Mouse (Mus musculus): ENCODE results near the gene Trip12. TPM values are rescaled to one million over a fixed set of nuclear protein-coding genes. Genes with fewer than 3 reads are reported as not detected.

The Trip12 gene
- polyA plus RNA-seq, 2 experiments from 2014 or later: 156 to 163 TPM

GRCm38 (mm10) chr1:84859597-84859996 lies 19.3 kb upstream of the Trip12 start:
- no peak for ATAC-seq

- no peak for ATAC-seq
These were observed 15.4 kb upstream of the Trip12 start for GRCm38 (mm10) chr1:84855756-84856155.

GRCm38 (mm10) chr1:84854966-84855365 lies 14.7 kb upstream of the Trip12 start:
- no peak for ATAC-seq

GRCm38 (mm10) chr1:84853721-84854120 lies 13.4 kb upstream of the Trip12 start:
- ATAC-seq: no peak

- ATAC-seq: no peak
These were observed 11.4 kb upstream of the Trip12 start for GRCm38 (mm10) chr1:84851512-84852235.

GRCm38 (mm10) chr1:84850471-84850870 lies 10.2 kb upstream of the Trip12 start:
- ATAC-seq: no peak

- no peak for ATAC-seq
These were observed 9.5 kb upstream of the Trip12 start for GRCm38 (mm10) chr1:84849804-84850203.

GRCm38 (mm10) chr1:84848801-84849455 lies 8.6 kb upstream of the Trip12 start:
- no peak for ATAC-seq

- no peak for ATAC-seq
These were observed 8.0 kb upstream of the Trip12 start for GRCm38 (mm10) chr1:84848335-84848734.

GRCm38 (mm10) chr1:84847698-84848097 lies 7.4 kb upstream of the Trip12 start:
- no peak for ATAC-seq

GRCm38 (mm10) chr1:84843366-84843765 lies 3.0 kb upstream of the Trip12 start:
- ATAC-seq: no peak

- ATAC-seq: no peak
These were observed 745 bp upstream of the Trip12 start for GRCm38 (mm10) chr1:84841061-84841460.

- peak; percentile 71 for ATAC-seq
These were observed 853 bp downstream of the Trip12 start, which contains the start of gene Fbxo36 for GRCm38 (mm10) chr1:84839309-84840017. Fbxo36 (plus strand) TSS chr1:84839841.

- ATAC-seq: peak; percentile 43
These were observed 1.6 kb downstream of the Trip12 start for GRCm38 (mm10) chr1:84838621-84839151.

- no peak for ATAC-seq
These were observed 2.2 kb downstream of the Trip12 start for GRCm38 (mm10) chr1:84838156-84838555.

GRCm38 (mm10) chr1:84837523-84838145 lies 2.7 kb downstream of the Trip12 start:
- no peak for ATAC-seq

- no peak for ATAC-seq
These were observed 15.2 kb downstream of the Trip12 start for GRCm38 (mm10) chr1:84825091-84825490.

GRCm38 (mm10) chr1:84817596-84817995 lies 22.7 kb downstream of the Trip12 start:
- ATAC-seq: peak; percentile 53

GRCm38 (mm10) chr1:84803788-84804187 lies 36.5 kb downstream of the Trip12 start:
- ATAC-seq: no peak

GRCm38 (mm10) chr1:84799166-84799565 lies 41.1 kb downstream of the Trip12 start:
- no peak for ATAC-seq

GRCm38 (mm10) chr1:84795335-84795734 lies 45.0 kb downstream of the Trip12 start:
- no peak for ATAC-seq

- no peak for ATAC-seq
These were observed 48.9 kb downstream of the Trip12 start for GRCm38 (mm10) chr1:84791393-84791792.

GRCm38 (mm10) chr1:84780630-84781029 lies 59.7 kb downstream of the Trip12 start:
- peak; percentile 72 for ATAC-seq

Data from CD4-positive, CD25-positive, alpha-beta regulatory T cell, adult 4 months (primary cell).